Mouse (Mus musculus) cerebellum, postnatal 36 days (tissue): ENCODE results near the gene Klhl35.
"Not testable (repeated sequence)": the region's sequence is repeated elsewhere in the genome, so short reads cannot be mapped to it uniquely, and the experiment has no call there.

Experiments used
- DNase-seq, 2 experiments: peaks; one replicate each; pipeline ENCODE4 v3.0.0; 2021 to 2022; ENCODE audit warnings: mixed read lengths in 2 of 2

Klhl35 gene

GRCm38 (mm10) chr7:99501148-99501547 lies 35.3 kb downstream of the Klhl35 start:
- no peak for DNase-seq

GRCm38 (mm10) chr7:99504556-99504955 lies 38.8 kb downstream of the Klhl35 start:
- DNase-seq = no peak

GRCm38 (mm10) chr7:99508187-99508586 lies 42.4 kb downstream of the Klhl35 start:
- not testable (repeated sequence) for DNase-seq

- peak in 1 of 2 experiments; percentile 14 for DNase-seq
Measured at GRCm38 (mm10) chr7:99510087-99510501, 44.3 kb downstream of the Klhl35 start.

DNA sequence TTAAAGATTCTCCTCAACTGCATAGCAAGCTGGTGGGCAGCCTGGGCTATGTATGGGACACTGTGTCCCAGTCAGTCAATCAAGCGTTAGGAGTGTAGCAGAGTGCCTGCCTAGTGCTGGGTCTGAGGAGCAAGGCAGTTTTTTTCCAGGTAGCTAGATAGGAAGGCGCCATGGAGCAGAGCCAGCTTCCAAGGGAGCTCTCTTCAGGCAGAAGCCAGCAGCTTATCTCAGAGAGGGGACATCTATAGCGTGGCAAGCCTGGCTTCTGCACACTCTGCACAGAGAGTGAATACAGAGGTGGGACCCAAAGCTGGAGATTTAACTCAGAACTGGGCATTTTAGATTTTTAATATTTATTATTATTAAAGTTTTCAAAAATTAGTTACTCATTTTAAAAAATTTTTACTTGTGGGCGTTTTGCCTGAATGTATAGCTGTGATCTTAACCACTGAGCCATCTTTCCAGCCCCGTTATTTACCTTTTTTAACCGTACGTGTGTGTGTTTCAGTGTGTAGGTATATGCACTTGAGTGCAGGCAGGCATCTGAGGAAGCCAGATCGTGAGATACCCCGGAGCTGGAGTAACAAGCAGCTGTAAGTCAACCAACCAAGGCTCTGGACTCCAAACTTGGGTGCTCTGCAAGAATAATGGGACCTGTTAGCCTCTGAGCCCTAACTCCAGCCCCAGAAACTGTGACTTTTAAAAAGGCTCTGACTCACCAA lies 50.4 kb downstream of the Klhl35 start:
- DNase-seq = peak; percentile 25 to 40

- DNase-seq = no peak
Measured at GRCm38 (mm10) chr7:99516814-99517157, 51.0 kb downstream of the Klhl35 start.

DNA sequence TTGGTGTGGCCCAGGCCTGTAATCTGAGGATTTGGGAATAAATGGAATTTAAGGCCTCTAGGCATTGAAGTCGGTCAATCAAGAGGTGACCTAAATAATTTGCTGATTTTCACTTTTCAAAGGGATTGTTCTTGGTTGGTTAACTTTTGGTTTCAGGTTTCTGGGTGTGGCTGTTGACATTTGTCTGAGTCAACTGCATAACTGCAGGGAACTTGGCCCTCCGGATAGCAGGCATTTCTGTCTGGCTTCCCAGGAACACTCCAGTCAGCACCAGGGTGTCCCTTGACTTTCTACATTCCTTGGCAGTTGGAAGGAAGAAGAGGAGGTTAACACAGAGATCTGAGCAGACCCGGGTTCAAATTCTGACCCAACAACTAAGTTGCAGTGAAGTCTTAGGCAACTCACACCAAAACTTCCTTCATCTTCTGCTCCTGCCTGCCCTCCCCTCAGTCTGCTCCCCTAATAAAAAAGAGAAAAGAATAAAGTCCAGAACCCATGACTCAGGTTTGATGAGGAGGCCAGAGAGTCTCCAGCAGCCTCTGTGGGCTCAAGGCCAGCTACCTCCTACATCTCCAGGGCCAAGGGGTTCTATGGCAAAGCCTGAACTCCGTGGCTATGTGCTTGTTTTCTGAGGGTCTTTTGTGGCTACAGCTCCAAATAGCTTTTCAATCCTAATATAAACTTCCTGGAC lies 53.3 kb downstream of the Klhl35 start:
- no peak for DNase-seq

- no peak for DNase-seq
Measured at GRCm38 (mm10) chr7:99523121-99523520, 57.3 kb downstream of the Klhl35 start.
